Mouse (Mus musculus) liver, embryonic 18 days (tissue): ENCODE results near the gene Man2c1. TPM values are rescaled to one million over a fixed set of nuclear protein-coding genes. Genes with fewer than 3 reads are reported as not detected.

Source experiments
- polyA plus RNA-seq: library from polyadenylated mRNA; depleted of rRNA; stranded (reverse); fragments of >200 nt; gene quantifications from 2 replicates; pipeline ENCODE4 v1.2.3, GENCODE M21; 2012; rRNA removed

Man2c1 gene
- polyA plus RNA-seq, result 29.1 and 32.7 TPM in 2 replicates

GRCm38 (mm10) chr9:57130577-57131433 lies at the start of gene Man2c1:
Gene Man2c1, plus strand, starts transcription at chr9:57130690.

GRCm38 (mm10) chr9:57148144-57148878 lies 17.8 kb downstream of the Man2c1 start, which contains the start of gene Neil1:
Gene Neil1, minus strand, starts transcription at chr9:57148305.

GRCm38 (mm10) chr9:57158013-57158470 lies 27.6 kb downstream of the Man2c1 start, which contains the start of gene Commd4:
Gene Commd4, minus strand, starts transcription at chr9:57158331.

Other genes starting within 250 kb of the Man2c1 start
- 2.5 and 2.7 TPM in 2 replicates for gene Snx33, start 202.3 kb upstream of the Man2c1 start, polyA plus RNA-seq
- gene Imp3, start 193.2 kb upstream of the Man2c1 start, polyA plus RNA-seq, result 90.2 and 92.3 TPM in 2 replicates
- 5.0 and 5.1 TPM in 2 replicates for gene Snupn, start 179.8 kb upstream of the Man2c1 start, polyA plus RNA-seq
- gene Ptpn9, start 135.8 kb upstream of the Man2c1 start, polyA plus RNA-seq, result 7.6 and 7.7 TPM in 2 replicates
- 14.4 and 15.5 TPM in 2 replicates for gene Sin3a, start 58.6 kb upstream of the Man2c1 start, polyA plus RNA-seq
- 3.2 and 3.4 TPM in 2 replicates for gene Neil1, start 17.6 kb downstream of the Man2c1 start, polyA plus RNA-seq
- 48.2 and 50.6 TPM in 2 replicates for gene Commd4, start 27.6 kb downstream of the Man2c1 start, polyA plus RNA-seq
- not detected in 2 replicates for gene Trcg1, start 105.9 kb downstream of the Man2c1 start, polyA plus RNA-seq
- gene 1700017B05Rik, start 131.9 kb downstream of the Man2c1 start, polyA plus RNA-seq, result 6.1 and 7.1 TPM in 2 replicates